Mouse (Mus musculus) limb, embryonic 13.5 days (tissue): ENCODE measurements around the gene Nanog. TPM values are rescaled to one million over a fixed set of nuclear protein-coding genes. Genes with fewer than 3 reads are reported as not detected.

Source experiments
- ATAC-seq: fragments of 200-750 bp; cut with Nextera tagmentation; 2 replicates; pipeline ENCODE4 v1.8.0; 2017; ENCODE audit warnings: low read depth, moderate number of reproducible peaks, moderate TSS enrichment; ENCODE audit not compliant: low FRiP score
- H3K27ac ChIP-seq: fragments of 300-500 bp; sonication (generic); 2 replicates; pipeline ENCODE4 v1.5.1; 2015; ENCODE audit warnings: inconsistent platforms, mild to moderate bottlenecking, moderate library complexity
- H3K27me3 ChIP-seq: fragments of 300-500 bp; sonication (generic); 2 replicates; pipeline ENCODE4 v1.6.1; 2015; ENCODE audit warnings: mild to moderate bottlenecking, inconsistent platforms
- H3K36me3 ChIP-seq: fragments of 300-500 bp; sonication (generic); 2 replicates; pipeline ENCODE4 v1.6.1; 2015; ENCODE audit warnings: inconsistent platforms, mild to moderate bottlenecking, moderate library complexity
- H3K4me1 ChIP-seq: fragments of 300-500 bp; sonication (generic); 2 replicates; pipeline ENCODE4 v1.6.1; 2015; ENCODE audit warnings: inconsistent platforms
- H3K4me2 ChIP-seq: fragments of 300-500 bp; sonication (generic); replicated peaks from 2 replicates; pipeline ENCODE4 v1.6.1; 2015; ENCODE audit warnings: inconsistent platforms, mild to moderate bottlenecking, moderate library complexity
- H3K4me3 ChIP-seq: fragments of 300-500 bp; sonication (generic); 2 replicates; pipeline ENCODE4 v1.5.1; 2015; ENCODE audit warnings: moderate library complexity, mild to moderate bottlenecking, inconsistent platforms
- H3K9ac ChIP-seq: fragments of 300-500 bp; sonication (generic); 2 replicates; pipeline ENCODE4 v1.6.1; 2015; ENCODE audit warnings: mild to moderate bottlenecking, inconsistent platforms
- H3K9me3 ChIP-seq: fragments of 300-500 bp; sonication (generic); 2 replicates; pipeline ENCODE4 v1.6.1; 2016; ENCODE audit warnings: inconsistent platforms
- WGBS: fragments of 180-500 bp; shearing (Covaris S2); methylation state at CpG from one replicate; pipeline ENCODE4 v1.1.7; 2015; 5-methylcytosine and 5-hydroxymethylcytosine counted together
- polyA plus RNA-seq: library from polyadenylated mRNA; unstranded; fragments of >200 nt; fragmentation: Nextera tagmentation; extraction: Ambion mirVana; gene quantifications from 2 replicates; pipeline ENCODE4 v1.2.1, GENCODE M21; 2015

Nanog gene
- polyA plus RNA-seq, 1 experiment from 2014 or later: 0.25 TPM

DNA sequence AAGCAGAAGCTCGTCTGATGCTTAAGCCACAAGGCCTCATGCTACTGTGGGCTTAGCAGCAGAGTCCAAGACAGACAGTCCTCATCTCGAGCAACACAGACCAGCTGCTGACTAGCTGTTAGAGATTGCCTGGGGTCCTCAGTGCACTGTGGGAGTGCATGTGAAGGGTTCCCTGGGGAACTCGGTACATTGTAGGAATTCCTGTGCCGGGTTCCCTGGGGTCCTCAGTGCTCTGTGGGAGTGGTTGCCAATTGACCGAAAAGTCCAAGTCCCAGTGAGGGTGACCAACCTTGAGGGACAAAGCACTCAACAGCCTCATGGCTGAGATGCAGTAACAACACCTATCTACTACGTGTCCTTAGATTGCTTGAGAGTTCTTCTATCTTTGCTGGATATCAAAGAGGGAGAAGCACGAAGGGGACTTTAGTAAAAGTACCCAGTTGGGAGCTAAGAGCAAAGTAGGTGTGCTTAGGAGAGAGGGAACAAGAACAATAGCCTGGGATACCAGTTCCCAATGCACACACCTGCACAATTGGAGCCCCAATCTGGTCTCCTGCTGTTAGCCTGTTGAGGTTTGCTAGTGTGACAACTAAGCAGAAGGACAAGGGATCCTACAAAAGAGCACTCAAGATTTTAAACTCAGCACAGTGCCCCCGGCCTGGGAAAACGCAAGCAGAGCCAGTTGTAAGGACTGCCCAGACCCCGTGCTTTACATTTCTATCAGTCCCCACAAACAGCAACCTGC is 37.4 kb downstream of the Nanog start:
- ATAC-seq: no peak
- Histone ChIP-seq H3K27ac (peak overlapping the region; percentile 39; the same call in 1 of the 2 replicates), H3K4me2 (no peak overlapping the region), H3K36me3 (no peaks in the 10 kb centered on the region), H3K4me3 (no peak overlapping the region), H3K4me1 (peaks cover 21% of the 10 kb centered on the region), H3K9me3 (no peaks in the 10 kb centered on the region), H3K9ac (no peak overlapping the region), H3K27me3 (peaks cover 36% of the 10 kb centered on the region)
- WGBS: 33% methylated on average over 10 of the region's 10 CpGs

DNA sequence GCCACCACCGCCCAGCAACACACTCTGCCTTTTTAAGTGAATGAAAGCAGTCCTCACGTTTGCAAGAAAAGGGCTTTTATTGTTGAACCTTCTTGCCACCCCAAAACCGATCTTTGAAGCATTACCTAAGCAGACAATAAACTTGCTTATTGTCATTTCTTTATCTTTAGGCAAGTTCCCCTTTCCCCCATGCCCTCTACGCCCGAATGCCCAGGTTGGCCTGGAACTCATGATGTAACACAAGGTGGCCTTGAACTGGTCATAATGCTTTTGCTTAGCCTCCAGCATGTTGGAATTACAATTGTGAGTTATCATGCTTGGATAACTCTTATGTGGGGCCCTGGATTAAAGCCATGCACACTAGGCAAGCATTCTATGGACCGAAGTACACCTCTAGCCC is 43.3 kb downstream of the Nanog start:
- Histone ChIP-seq H3K9ac (no peak overlapping the region), H3K36me3 (no peaks in the 10 kb centered on the region), H3K4me3 (no peak overlapping the region), H3K27ac (no peak overlapping the region), H3K4me1 (no peaks in the 10 kb centered on the region), H3K27me3 (no peaks in the 10 kb centered on the region), H3K9me3 (no peaks in the 10 kb centered on the region), H3K4me2 (no peak overlapping the region)
- no peak for ATAC-seq
- WGBS: 83% methylated on average over 6 of the region's 6 CpGs

DNA sequence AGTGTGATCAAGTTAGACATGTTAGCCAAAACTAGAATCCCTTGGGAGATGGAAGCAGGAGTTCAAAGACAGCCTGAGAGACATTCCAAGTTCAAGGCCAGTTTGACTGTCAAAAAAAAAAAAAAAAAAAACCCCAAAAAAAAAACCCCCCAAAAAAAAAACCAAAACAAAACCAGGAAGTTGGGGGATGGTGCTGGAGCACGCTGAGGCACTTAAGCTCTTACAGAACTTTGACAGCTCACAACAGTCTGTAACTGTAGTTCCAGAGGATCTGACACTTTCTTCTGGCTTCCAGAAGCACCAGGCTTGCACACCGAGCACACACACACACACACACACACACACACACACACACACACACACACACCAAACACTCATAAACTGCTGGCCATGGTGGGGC is 48.6 kb downstream of the Nanog start:
- no peak overlapping the region for H3K27ac ChIP-seq
- H3K27me3 ChIP-seq: no peaks in the 10 kb centered on the region
- H3K36me3 ChIP-seq: no peaks in the 10 kb centered on the region
- no peak overlapping the region for H3K4me3 ChIP-seq
- no peaks in the 10 kb centered on the region for H3K4me1 ChIP-seq
- no peaks in the 10 kb centered on the region for H3K9me3 ChIP-seq
- no peak overlapping the region for H3K9ac ChIP-seq
- ATAC-seq: no peak
- 36% methylated on average over 2 of the region's 2 CpGs for WGBS
- H3K4me2 ChIP-seq: no peak overlapping the region

DNA sequence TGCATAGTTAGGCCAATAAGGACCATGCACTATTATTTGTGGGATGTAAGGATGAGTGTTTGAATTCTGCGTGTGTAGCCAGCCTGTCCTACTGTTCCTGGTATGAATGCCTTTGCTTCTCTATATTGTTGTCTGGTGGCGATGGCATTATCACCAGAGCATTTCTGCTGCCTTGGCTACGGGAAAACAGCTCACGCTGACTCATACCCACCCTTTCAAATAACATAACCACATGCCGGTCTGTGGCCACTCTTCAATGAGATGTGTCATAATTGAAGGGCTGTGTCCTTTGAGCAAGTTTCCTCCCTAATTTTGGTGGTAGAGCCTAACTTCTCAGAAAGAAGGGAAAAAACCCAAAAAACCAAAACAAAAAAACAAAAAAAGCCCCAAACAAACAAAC is 51.4 kb downstream of the Nanog start:
- H3K4me2 ChIP-seq: no peak overlapping the region
- WGBS: 91% methylated on average over 5 of the region's 5 CpGs
- no peaks in the 10 kb centered on the region for H3K9me3 ChIP-seq
- no peaks in the 10 kb centered on the region for H3K36me3 ChIP-seq
- H3K9ac ChIP-seq: no peak overlapping the region
- no peaks in the 10 kb centered on the region for H3K27me3 ChIP-seq
- H3K4me1 ChIP-seq: peaks cover 14% of the 10 kb centered on the region
- H3K4me3 ChIP-seq: no peak overlapping the region
- ATAC-seq: no peak
- H3K27ac ChIP-seq: no peak overlapping the region

DNA sequence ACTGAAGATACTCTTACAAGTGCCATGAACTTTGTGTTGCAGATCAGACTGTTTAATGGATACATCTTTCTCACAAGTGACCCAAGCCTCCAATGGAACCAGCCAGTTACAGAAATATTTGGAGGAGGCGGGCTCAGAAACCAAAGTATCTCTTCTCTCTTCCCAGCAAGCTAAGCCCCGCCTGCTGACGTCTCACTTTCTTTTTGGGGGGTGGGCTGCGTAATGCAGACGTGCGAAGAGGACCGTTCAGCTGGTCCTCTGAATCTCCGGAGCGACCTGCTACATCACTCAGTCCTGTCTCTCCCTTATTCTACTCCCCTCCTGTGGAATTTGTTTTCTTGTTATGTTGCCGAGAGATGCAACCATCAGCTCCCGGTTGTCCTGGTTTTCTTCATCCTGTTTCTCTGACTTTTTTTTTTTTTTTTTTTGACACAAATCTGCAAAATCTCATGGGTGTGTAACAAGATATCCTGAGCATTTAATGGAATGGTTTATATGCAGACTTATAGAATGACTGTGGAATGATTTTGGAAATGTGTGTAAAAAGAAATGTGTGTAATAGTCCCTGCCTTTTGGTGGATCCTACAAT is 53.8 kb downstream of the Nanog start:
- no peaks in the 10 kb centered on the region for H3K27me3 ChIP-seq
- peak overlapping the region; percentile 52; the same call in 1 of the 2 replicates for H3K27ac ChIP-seq
- H3K4me3 ChIP-seq: peak overlapping the region; percentile 46
- H3K4me1 ChIP-seq: peaks cover 30% of the 10 kb centered on the region
- peak; percentile 75 for ATAC-seq
- H3K9me3 ChIP-seq: no peaks in the 10 kb centered on the region
- H3K9ac ChIP-seq: peak overlapping the region; percentile 54
- 2% methylated on average over 11 of the region's 11 CpGs for WGBS
- no peaks in the 10 kb centered on the region for H3K36me3 ChIP-seq
- peak overlapping the region; percentile 58 for H3K4me2 ChIP-seq

DNA sequence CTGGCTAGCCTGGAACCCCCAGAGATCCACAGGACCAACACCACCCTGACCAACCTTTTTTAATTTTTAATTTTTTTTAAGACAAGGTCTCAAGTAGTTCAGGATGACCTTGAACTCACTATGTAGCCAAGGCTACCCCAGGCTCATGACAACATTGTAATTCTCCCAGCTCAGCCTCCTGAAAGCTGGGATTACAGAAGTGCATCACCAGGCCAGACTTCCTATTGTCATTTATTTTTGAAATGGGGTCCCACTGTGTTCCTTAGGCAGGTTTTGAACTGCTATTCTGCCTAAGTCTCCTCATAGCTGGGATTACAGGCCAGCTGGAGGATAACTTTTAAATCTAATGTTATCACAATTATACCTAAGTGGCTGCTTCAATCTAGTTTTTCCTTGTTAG is 54.6 kb downstream of the Nanog start:
- Histone ChIP-seq H3K4me1 (peaks cover 33% of the 10 kb centered on the region), H3K4me2 (peak overlapping the region; percentile 58), H3K9me3 (no peaks in the 10 kb centered on the region), H3K4me3 (no peak overlapping the region), H3K27me3 (no peaks in the 10 kb centered on the region), H3K9ac (no peak overlapping the region), H3K36me3 (no peaks in the 10 kb centered on the region), H3K27ac (no peak overlapping the region)
- no peak for ATAC-seq

DNA sequence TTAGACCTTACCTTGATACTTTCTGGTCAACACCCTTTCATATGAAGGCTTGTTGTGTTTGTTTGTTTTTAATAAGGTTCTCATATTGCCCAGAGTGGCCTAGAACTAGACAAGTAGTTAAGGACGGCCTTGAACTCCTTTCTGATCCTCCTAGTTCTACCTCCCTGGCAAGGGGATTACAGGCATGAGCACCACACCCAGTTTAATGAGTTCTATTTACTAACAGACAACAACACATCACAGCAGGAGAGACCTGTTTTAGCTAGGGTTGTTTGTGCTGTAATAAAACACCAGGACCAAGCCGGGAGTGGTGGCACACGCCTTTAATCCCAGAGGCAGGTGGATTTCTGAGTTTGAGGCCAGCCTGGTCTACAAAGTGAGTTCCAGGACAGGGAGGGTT is 55.2 kb downstream of the Nanog start:
- Histone ChIP-seq H3K9me3 (no peaks in the 10 kb centered on the region), H3K27ac (no peak overlapping the region), H3K4me3 (no peak overlapping the region), H3K4me2 (no peak overlapping the region), H3K27me3 (no peaks in the 10 kb centered on the region), H3K4me1 (peaks cover 35% of the 10 kb centered on the region), H3K9ac (no peak overlapping the region), H3K36me3 (no peaks in the 10 kb centered on the region)
- ATAC-seq: no peak
- WGBS: 43% methylated on average over 3 of the region's 3 CpGs

DNA sequence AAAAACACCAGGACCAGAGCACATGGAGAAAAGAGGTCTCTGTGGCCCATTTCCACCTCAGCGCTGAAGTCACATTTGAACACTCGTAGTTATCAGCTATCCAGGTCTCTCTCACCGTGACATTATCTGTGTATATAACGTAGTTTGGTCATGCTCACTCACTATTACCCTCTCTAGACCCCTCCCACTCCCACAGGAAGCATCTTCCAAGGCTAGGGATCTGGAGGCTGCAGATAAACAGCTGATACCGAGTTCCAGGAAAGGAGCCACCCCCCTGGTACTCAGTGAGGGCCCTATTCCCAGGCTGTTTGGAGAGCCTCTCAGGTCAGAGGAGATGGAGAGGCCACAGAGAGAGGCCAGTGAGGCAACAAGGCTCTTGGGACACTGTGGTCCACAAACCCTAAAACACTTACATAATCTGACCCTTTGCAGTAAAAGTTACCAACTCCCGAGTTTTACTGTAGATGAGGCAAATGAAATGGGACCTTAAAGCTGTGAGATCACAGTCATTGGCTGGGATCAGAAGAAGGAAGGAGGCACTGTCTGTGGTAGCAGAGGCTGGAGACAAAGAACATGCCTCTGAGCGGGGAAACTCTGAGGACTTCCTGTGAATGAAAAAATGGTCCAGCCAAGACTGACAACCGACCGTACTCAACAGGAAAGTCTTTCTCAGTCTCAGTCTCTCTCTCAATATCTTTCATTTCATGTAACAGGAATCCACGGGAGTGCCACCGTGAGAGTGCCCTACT is 55.8 kb downstream of the Nanog start:
- no peak for ATAC-seq
- H3K9ac ChIP-seq: no peak overlapping the region
- no peak overlapping the region for H3K4me3 ChIP-seq
- no peaks in the 10 kb centered on the region for H3K36me3 ChIP-seq
- no peaks in the 10 kb centered on the region for H3K9me3 ChIP-seq
- WGBS: 68% methylated on average over 11 of the region's 11 CpGs
- no peak overlapping the region for H3K4me2 ChIP-seq
- H3K27me3 ChIP-seq: no peaks in the 10 kb centered on the region
- peaks cover 39% of the 10 kb centered on the region for H3K4me1 ChIP-seq
- H3K27ac ChIP-seq: no peak overlapping the region; the same call in 1 of the 2 replicates

DNA sequence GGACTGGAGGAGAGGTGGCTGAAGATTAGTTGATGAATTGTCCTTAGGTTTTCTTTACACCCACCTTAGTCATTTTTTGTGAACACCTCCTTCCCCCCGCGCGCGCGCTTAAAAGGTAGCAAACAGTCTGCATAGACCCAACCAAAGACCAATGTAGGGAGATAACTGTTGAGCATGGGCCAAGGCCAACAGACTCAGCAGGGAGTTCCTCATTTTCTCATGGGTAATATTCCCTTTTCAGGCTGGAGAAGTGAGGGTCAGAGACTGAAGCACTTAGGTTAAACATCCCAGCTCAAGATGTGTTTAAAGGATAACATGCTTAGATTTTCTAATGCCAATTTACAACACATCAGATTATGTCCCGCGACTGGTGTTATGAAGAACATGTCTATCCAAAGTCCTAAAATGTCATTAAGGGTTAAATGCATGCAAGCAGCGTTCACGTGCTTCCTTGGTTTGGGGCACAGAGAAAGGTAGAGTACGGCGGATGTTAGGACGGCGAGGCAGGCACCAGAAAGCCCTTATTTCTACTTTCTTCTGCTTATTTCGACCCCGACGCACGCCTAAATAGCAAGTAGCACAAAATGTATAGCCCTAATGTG is 56.7 kb downstream of the Nanog start:
- peak overlapping the region; percentile 68 for H3K9ac ChIP-seq
- H3K9me3 ChIP-seq: no peaks in the 10 kb centered on the region
- no peaks in the 10 kb centered on the region for H3K36me3 ChIP-seq
- 0 out of 2 replicates have a peak, but pooled peaks have one; percentile 1 for ATAC-seq
- peak overlapping the region; percentile 88 for H3K27ac ChIP-seq
- peak overlapping the region; percentile 54 for H3K4me3 ChIP-seq
- peaks cover 48% of the 10 kb centered on the region for H3K4me1 ChIP-seq
- WGBS: 34% methylated on average over 17 of the region's 17 CpGs
- peak overlapping the region; percentile 90 for H3K4me2 ChIP-seq
- H3K27me3 ChIP-seq: no peaks in the 10 kb centered on the region

Other genes with a start within 250 kb of the Nanog start
- gene Rimklb, start 208.7 kb upstream of the Nanog start, polyA plus RNA-seq: 36.1 and 38.8 TPM in 2 replicates
- 6.6 and 6.8 TPM in 2 replicates for gene Mfap5, start 201.6 kb upstream of the Nanog start, polyA plus RNA-seq
- 0.32 and 0.43 TPM in 2 replicates for gene Aicda, start 153.7 kb upstream of the Nanog start, polyA plus RNA-seq
- gene Apobec1, start 105.0 kb upstream of the Nanog start, polyA plus RNA-seq: 2.4 and 3.7 TPM in 2 replicates
- 0.13 and 0.14 TPM in 2 replicates for gene Gdf3, start 97.4 kb upstream of the Nanog start, polyA plus RNA-seq
- not detected in 2 replicates for gene Dppa3, start 81.1 kb upstream of the Nanog start, polyA plus RNA-seq
- 72.7 and 83.0 TPM in 2 replicates for gene Slc2a3, start 94.2 kb downstream of the Nanog start, polyA plus RNA-seq
- gene Foxj2, start 112.4 kb downstream of the Nanog start, polyA plus RNA-seq: 6.4 and 7.1 TPM in 2 replicates
- 3.6 and 3.8 TPM in 2 replicates for gene C3ar1, start 148.7 kb downstream of the Nanog start, polyA plus RNA-seq
- gene Necap1, start 167.0 kb downstream of the Nanog start, polyA plus RNA-seq: 69.2 and 72.4 TPM in 2 replicates
- 1.9 and 2.0 TPM in 2 replicates for gene Clec4a1, start 214.4 kb downstream of the Nanog start, polyA plus RNA-seq
- 1.5 and 1.7 TPM in 2 replicates for gene Clec4a3, start 245.0 kb downstream of the Nanog start, polyA plus RNA-seq